Mouse (Mus musculus) intestine, embryonic 14.5 days (tissue): ENCODE data around the gene Abcd1. TPM values are rescaled to one million over a fixed set of nuclear protein-coding genes. Genes with fewer than 3 reads are reported as not detected.

Experiments
- ATAC-seq: fragments of 200-750 bp; cut with Nextera tagmentation; replicated peaks from 2 replicates; pipeline ENCODE4 v1.8.0; 2017; ENCODE audit warnings: low read depth, moderate number of reproducible peaks, moderate TSS enrichment, moderate library complexity; ENCODE audit not compliant: low FRiP score, low TSS enrichment
- DNase-seq: peaks from one replicate; pipeline ENCODE4 v3.0.0-alpha.2; 2018; ENCODE audit warnings: low spot score
- H3K27ac ChIP-seq: fragments of 300-500 bp; sonication (generic); 2 replicates; pipeline ENCODE4 v1.5.1; 2014; ENCODE audit warnings: low read depth, mild to moderate bottlenecking, control low read depth
- H3K27me3 ChIP-seq: fragments of 300-500 bp; sonication (generic); replicated peaks from 2 replicates; pipeline ENCODE4 v1.6.1; 2014; ENCODE audit warnings: low read length, control low read depth; ENCODE audit not compliant: control insufficient read depth, insufficient read depth
- H3K36me3 ChIP-seq: fragments of 300-500 bp; sonication (generic); 2 replicates; pipeline ENCODE4 v1.6.1; 2014; ENCODE audit warnings: low read length, control low read depth; ENCODE audit not compliant: control insufficient read depth, insufficient read depth
- H3K4me1 ChIP-seq: fragments of 300-500 bp; sonication (generic); replicated peaks from 2 replicates; pipeline ENCODE4 v1.6.1; 2014; ENCODE audit warnings: low read length, control low read depth, mixed read lengths; ENCODE audit not compliant: control insufficient read depth, insufficient read depth
- H3K4me2 ChIP-seq: fragments of 300-500 bp; sonication (generic); 2 replicates; pipeline ENCODE4 v1.6.1; 2014; ENCODE audit warnings: low read length
- H3K4me3 ChIP-seq: fragments of 300-500 bp; sonication (generic); 2 replicates; pipeline ENCODE4 v1.5.1; 2014; ENCODE audit warnings: low read depth, low read length, control low read depth, mixed read lengths
- H3K9ac ChIP-seq: fragments of 300-500 bp; sonication (generic); 2 replicates; pipeline ENCODE4 v1.6.1; 2014; ENCODE audit warnings: mild to moderate bottlenecking, low read length
- H3K9me3 ChIP-seq: fragments of 300-500 bp; sonication (generic); 2 replicates; pipeline ENCODE4 v1.6.1; 2016; ENCODE audit warnings: low read length, control low read depth; ENCODE audit not compliant: control insufficient read depth
- WGBS: fragments of 180-500 bp; shearing (Covaris S2); extraction: QIAGEN DNeasy Blood & Tissue Kit; methylation state at CpG from one replicate; pipeline ENCODE4 v1.1.7; 2014; 5-methylcytosine and 5-hydroxymethylcytosine counted together
- polyA plus RNA-seq: library from polyadenylated mRNA; unstranded; fragments of >200 nt; fragmentation: Nextera tagmentation; extraction: Ambion mirVana; gene quantifications from 2 replicates; pipeline ENCODE4 v1.2.1, GENCODE M21; 2014

The Abcd1 gene
- 15.7 and 16.8 TPM in 2 replicates for polyA plus RNA-seq

DNA sequence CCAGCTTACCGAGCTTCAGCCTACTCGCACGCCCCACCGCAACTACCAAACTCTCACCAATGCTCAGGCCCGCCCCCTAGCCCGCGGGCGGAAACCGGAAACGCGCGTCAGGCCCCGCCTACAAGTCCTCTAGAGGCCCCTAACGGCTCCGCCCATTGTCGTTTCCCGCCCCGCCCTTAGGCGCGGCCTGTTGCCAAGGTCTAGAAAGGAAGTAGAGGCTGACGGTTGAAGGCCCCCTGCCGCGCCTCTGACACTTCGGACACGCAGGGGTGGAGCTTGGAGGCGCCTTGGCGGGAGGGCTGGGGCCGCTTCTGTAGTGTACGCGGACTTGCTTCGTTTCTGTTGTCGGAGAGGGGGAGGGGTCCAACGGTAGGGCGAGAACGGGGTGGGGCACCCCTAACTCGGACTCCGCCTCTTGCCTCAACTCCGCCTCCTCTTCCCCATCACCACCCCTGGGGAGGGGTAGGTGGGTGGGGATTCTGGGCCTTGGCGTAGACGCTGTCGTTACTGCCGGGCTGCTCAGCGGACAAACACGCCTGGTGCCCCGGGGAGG lies at the start of gene Abcd1, which contains the start of gene Bcap31:
Gene Abcd1 (plus strand): TSS at position 489 of the 553 bp plus-strand sequence.
Gene Bcap31 (minus strand): TSS at position 67 of the 553 bp plus-strand sequence.
- H3K27me3 ChIP-seq, result no peaks in the 10 kb centered on the region
- DNase-seq (peak; percentile 91), ATAC-seq (peak; percentile 93)
- H3K4me3 ChIP-seq, result peak within 1 kb of the TSS; percentile 51
- peaks cover 1% of the 10 kb centered on the region; the same call in 1 of the 2 replicates for H3K36me3 ChIP-seq
- H3K9ac ChIP-seq, result peak within 1 kb of the TSS; percentile 59
- H3K27ac ChIP-seq, result peak within 1 kb of the TSS; percentile 59; the same call in 1 of the 2 replicates
- H3K4me2 ChIP-seq, result peak within 1 kb of the TSS; percentile 60
- H3K9me3 ChIP-seq, result no peaks in the 10 kb centered on the region
- 14% methylated on average over 35 of the region's 45 CpGs for WGBS
- peaks cover 17% of the 10 kb centered on the region for H3K4me1 ChIP-seq

DNA sequence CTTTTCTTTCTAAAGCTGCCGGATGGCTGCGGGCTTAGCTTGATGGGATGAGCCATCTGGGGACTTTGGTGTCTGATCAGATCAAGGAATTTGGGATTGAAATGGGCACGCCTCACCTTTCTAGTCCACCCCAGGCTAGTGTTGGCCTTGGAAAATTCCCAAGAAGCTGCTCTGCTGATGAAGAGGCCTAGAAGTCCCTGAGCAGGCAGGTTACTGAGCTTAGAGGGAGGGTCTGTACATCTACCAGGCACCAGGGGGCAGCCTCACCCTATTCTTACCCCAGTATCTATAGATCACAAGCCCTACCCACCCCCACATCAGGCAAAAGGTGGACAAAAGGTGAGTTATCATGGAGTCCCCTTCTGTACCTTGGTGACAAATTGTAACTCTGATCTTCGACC lies 44.4 kb upstream of the Abcd1 start:
- 0 out of 2 replicates have a peak, but pooled peaks cover under 1% of the 10 kb centered on the region for H3K36me3 ChIP-seq
- whole genome bisulfite sequencing, result 53% methylated on average over 4 of the region's 4 CpGs
- H3K4me2 ChIP-seq, result peak overlapping the region; percentile 62; the same call in 1 of the 2 replicates
- no peak overlapping the region for H3K4me3 ChIP-seq
- H3K4me1 ChIP-seq, result 0 out of 2 replicates have a peak, but pooled peaks cover 3% of the 10 kb centered on the region
- no peaks in the 10 kb centered on the region for H3K27me3 ChIP-seq
- no peaks in the 10 kb centered on the region for H3K9me3 ChIP-seq
- H3K27ac ChIP-seq, result no peak overlapping the region
- peak; percentile 61 for ATAC-seq
- peak; percentile 73 for DNase-seq
- H3K9ac ChIP-seq, result no peak overlapping the region

GRCm38 (mm10) chrX:73672879-73673618 lies 43.3 kb upstream of the Abcd1 start, which contains the start of gene Slc6a8:
Slc6a8 (plus strand) TSS chrX:73673150.
- DNase-seq (peak; percentile 79), ATAC-seq (peak; percentile 68)
- Histone ChIP-seq H3K36me3 (0 out of 2 replicates have a peak, but pooled peaks cover 3% of the 10 kb centered on the region), H3K27me3 (no peaks in the 10 kb centered on the region), H3K9ac (peak within 1 kb of the TSS; percentile 63), H3K4me2 (peak within 1 kb of the TSS; percentile 62), H3K4me1 (0 out of 2 replicates have a peak, but pooled peaks cover 3% of the 10 kb centered on the region), H3K27ac (0 out of 2 replicates have a peak within 1 kb of the TSS, but pooled peaks have one; percentile 54), H3K4me3 (peak within 1 kb of the TSS; percentile 53), H3K9me3 (no peaks in the 10 kb centered on the region)
- 11% methylated on average over 33 of the region's 72 CpGs for WGBS

GRCm38 (mm10) chrX:73673619-73673967 lies 42.8 kb upstream of the Abcd1 start:
- peak; percentile 24; the same call in 1 of the 2 replicates for ATAC-seq

GRCm38 (mm10) chrX:73673968-73674661 lies 42.3 kb upstream of the Abcd1 start:
- Histone ChIP-seq H3K9me3 (no peaks in the 10 kb centered on the region), H3K4me2 (peak overlapping the region; percentile 62), H3K36me3 (peaks cover 3% of the 10 kb centered on the region; the same call in 1 of the 2 replicates), H3K27me3 (no peaks in the 10 kb centered on the region), H3K4me1 (0 out of 2 replicates have a peak, but pooled peaks cover 3% of the 10 kb centered on the region), H3K9ac (peak overlapping the region; percentile 63), H3K4me3 (peak overlapping the region; percentile 53), H3K27ac (0 out of 2 replicates have a peak overlapping the region, but pooled peaks have one; percentile 54)
- peak; percentile 57 for DNase-seq
- peak; percentile 36; the same call in 1 of the 2 replicates for ATAC-seq
- WGBS, result 22% methylated on average over 16 of the region's 20 CpGs

More at GRCm38 (mm10) chrX:73673619-73673967, 42.8 kb upstream of the Abcd1 start:
- Histone ChIP-seq H3K27ac (0 out of 2 replicates have a peak overlapping the region, but pooled peaks have one; percentile 54), H3K4me3 (peak overlapping the region; percentile 53), H3K27me3 (no peaks in the 10 kb centered on the region), H3K36me3 (0 out of 2 replicates have a peak, but pooled peaks cover 3% of the 10 kb centered on the region), H3K9me3 (no peaks in the 10 kb centered on the region), H3K4me2 (peak overlapping the region; percentile 62), H3K9ac (peak overlapping the region; percentile 63), H3K4me1 (0 out of 2 replicates have a peak, but pooled peaks cover 3% of the 10 kb centered on the region)
- WGBS, result 7% methylated on average over 37 of the region's 42 CpGs
- no peak for DNase-seq

- peaks cover 6% of the 10 kb centered on the region; the same call in 1 of the 2 replicates for H3K36me3 ChIP-seq
- peak overlapping the region; percentile 53; the same call in 1 of the 2 replicates for H3K4me3 ChIP-seq
- WGBS, result 71% methylated on average over 2 of the region's 2 CpGs
Observed at GRCm38 (mm10) chrX:73675231-73675630, 41.2 kb upstream of the Abcd1 start.

GRCm38 (mm10) chrX:73676668-73677067 lies 39.7 kb upstream of the Abcd1 start:
- Histone ChIP-seq H3K27me3 (no peaks in the 10 kb centered on the region), H3K4me1 (0 out of 2 replicates have a peak, but pooled peaks cover 3% of the 10 kb centered on the region), H3K4me2 (no peak overlapping the region), H3K27ac (no peak overlapping the region), H3K9me3 (no peaks in the 10 kb centered on the region), H3K36me3 (peaks cover 6% of the 10 kb centered on the region; the same call in 1 of the 2 replicates), H3K4me3 (no peak overlapping the region), H3K9ac (no peak overlapping the region)
- ATAC-seq (no peak), DNase-seq (no peak)
- 98% methylated on average over 4 of the region's 4 CpGs for WGBS

More at GRCm38 (mm10) chrX:73675231-73675630, 41.2 kb upstream of the Abcd1 start:
- no peak overlapping the region for H3K27ac ChIP-seq
- H3K4me2 ChIP-seq, result peak overlapping the region; percentile 62
- DNase-seq (no peak), ATAC-seq (no peak)
- no peak overlapping the region for H3K9ac ChIP-seq
- no peaks in the 10 kb centered on the region for H3K27me3 ChIP-seq
- 0 out of 2 replicates have a peak, but pooled peaks cover 3% of the 10 kb centered on the region for H3K4me1 ChIP-seq
- no peaks in the 10 kb centered on the region for H3K9me3 ChIP-seq

- ATAC-seq, result no peak
- Histone ChIP-seq H3K27me3 (no peaks in the 10 kb centered on the region), H3K4me3 (no peak overlapping the region), H3K27ac (no peak overlapping the region), H3K4me2 (no peak overlapping the region), H3K9me3 (no peaks in the 10 kb centered on the region), H3K9ac (no peak overlapping the region), H3K36me3 (peaks cover 59% of the 10 kb centered on the region), H3K4me1 (no peaks in the 10 kb centered on the region)
- DNase-seq, result no peak
- WGBS, result 86% methylated on average over 2 of the region's 2 CpGs
Observed at GRCm38 (mm10) chrX:73684156-73684555, 32.2 kb upstream of the Abcd1 start.
